Mouse (Mus musculus) cerebellum, adult 9-11 months (tissue): ENCODE data around the gene Dixdc1.

Source experiments
- DNase-seq: peaks from one replicate; pipeline ENCODE4 v3.0.0; 2022

The Dixdc1 gene

GRCm38 (mm10) chr9:50742744-50743143 lies 3.4 kb upstream of the Dixdc1 start:
- DNase-seq = no peak

GRCm38 (mm10) chr9:50742261-50742660 lies 2.9 kb upstream of the Dixdc1 start:
- no peak for DNase-seq

- DNase-seq = no peak
Measured at GRCm38 (mm10) chr9:50740867-50741784, 1.8 kb upstream of the Dixdc1 start.

DNA sequence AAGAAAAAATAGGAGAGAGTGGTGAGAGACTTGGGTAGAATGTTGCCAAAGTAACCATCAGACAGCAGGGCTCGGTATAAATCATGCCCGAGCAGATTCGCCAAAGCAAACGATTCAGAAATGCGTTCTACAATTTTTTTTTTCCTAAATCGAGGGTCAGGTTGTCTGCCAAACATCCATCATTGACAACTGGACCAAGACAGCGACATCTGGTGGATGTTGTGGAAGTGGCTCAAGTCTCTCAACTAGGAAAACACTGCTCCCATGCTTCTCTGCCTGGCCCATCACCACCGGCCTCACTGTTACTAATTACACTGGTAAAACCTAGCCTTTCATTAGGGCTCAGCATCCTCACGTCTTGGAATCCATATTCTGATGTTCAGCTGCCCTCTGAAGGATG lies 4.3 kb downstream of the Dixdc1 start:
- DNase-seq = peak; percentile 71

GRCm38 (mm10) chr9:50732560-50732959 lies 6.8 kb downstream of the Dixdc1 start:
- no peak for DNase-seq

DNA sequence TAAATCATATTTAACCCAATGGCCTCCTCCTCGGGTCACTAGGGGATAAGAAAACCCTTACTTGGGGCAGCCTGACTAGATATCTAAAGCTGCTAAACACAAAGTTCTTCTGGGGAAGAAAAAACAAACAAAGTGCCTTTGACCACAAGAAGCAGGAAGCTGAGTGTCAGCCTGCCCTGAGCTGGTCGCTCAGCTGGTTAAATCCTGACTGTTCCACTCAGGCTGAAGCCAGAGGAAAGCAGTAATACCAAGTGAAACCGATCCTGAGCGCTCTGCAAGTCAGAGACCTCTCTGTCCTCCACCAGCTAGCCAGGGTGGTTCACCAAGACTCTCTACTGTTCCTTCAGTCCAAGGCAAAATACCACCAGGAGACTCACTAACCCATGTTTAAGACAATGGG lies 9.7 kb downstream of the Dixdc1 start:
- no peak for DNase-seq

DNA sequence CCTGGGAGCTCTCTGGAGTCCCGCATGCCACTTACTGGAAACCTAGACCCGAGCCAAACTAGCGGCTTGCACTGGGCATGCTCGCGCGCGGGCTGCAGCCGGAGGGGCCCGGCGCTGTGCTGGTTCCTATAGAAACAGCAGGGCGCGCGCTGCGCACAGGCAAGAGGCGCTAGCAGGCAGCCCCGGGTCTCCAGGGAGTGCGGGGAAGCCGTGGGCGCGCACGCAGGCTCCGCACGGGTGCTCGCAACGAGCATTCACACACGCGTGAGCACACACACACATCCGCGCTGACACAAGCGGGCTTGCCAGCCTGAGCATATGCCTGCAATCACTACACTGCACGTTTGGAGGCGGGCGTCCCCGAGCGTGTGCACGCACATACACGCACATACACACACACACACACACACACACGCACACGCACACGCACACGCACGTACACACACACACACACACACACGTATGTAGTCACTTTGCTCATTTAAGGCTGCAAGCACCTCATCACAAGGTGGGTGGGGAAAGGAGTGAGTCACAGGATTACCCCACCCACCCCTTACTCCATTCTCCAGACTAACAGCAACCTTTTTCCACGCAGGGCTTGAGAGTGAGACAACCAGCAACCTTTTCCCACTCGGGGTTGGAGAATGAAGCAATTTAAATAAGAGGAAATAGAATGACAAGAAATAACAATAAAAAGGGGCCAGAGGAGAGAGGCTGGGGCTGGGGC lies 11.2 kb downstream of the Dixdc1 start:
- DNase-seq = peak; percentile 88

- peak; percentile 74 for DNase-seq
Measured at GRCm38 (mm10) chr9:50727171-50727924, 12.0 kb downstream of the Dixdc1 start.

DNA sequence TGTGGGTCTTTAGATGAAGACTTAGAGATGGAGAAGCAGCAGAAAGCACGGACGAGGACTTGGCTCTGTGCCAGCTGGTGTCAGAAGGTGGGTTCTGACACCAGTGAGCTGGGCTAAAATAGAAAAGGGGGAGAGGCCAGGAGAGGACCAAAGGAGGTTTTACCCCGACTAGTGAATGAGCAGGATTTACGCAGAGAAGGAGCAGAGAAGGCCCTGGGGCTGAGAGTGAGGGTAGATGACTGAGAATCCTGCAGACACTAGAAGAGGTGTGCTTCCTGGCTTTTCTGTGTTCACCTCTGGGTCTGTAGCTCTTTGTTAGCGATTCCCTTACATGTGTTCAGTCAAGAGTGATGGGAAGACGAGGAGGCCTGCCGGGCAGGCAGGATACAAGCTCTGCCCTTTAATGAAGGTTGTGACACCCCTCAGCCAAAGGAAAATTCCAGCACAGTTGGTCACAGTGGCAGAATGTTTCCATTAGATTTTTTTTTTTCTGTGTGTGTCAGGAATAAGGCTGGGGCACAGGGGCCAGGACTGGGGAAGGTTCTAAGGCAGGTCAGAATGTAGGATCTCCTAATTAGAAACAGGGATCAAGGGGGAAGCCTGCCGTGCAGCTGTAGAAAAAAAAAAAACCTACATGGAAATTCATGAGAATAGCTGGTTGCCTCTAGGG lies 13.3 kb downstream of the Dixdc1 start:
- peak; percentile 71 for DNase-seq

DNA sequence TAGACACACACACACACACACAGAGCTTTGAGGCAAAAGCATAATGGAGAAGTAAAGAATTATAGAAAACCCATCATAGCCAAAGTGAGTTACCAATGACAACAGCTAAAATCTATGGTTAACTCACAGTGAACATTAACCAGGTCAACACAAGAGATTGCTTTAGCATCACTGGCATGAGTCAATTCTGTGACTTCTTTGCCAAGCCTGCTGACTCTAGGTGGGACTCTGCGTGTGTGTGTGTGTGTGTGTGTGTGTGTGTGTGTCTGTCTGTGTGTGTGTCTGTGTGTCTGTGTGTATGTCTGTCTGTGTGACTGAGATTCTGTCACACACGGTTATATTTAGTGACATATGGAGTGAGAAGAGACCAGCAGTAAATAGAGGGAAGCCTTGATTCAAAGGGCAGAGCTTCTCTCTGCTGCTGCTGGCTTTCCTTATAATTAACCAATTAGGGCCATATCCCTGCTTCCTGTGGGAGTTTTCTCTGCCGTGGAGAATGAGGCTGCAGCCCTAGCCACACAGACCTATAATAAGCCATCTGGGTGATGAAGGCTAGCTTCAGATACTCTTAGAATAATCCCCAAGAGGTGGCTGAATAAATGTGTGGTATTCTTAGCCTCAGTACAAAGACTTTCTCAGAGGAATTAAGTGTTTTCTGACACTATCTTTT lies 14.5 kb downstream of the Dixdc1 start:
- no peak for DNase-seq

DNA sequence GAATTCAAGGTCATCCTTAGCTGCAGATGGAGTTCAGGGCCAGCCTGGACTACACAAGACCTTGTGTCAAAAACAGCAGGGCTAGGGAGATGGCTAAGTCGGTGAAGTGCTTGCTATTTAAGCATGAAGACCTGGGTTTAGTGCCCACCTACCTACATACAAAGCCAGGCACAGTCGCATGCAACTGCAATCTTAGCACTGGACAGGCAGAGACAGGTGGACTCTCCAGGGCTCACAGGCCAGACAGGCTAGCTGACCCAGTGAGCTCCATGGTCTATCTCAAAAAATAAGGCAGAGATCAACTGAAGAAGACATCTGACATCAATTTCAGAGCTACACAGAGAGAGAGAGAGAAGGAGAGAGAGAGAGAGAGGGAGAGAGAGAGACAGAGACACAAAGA lies 15.2 kb downstream of the Dixdc1 start:
- DNase-seq = no peak

GRCm38 (mm10) chr9:50723406-50723805 lies 15.9 kb downstream of the Dixdc1 start:
- peak; percentile 88 for DNase-seq

DNA sequence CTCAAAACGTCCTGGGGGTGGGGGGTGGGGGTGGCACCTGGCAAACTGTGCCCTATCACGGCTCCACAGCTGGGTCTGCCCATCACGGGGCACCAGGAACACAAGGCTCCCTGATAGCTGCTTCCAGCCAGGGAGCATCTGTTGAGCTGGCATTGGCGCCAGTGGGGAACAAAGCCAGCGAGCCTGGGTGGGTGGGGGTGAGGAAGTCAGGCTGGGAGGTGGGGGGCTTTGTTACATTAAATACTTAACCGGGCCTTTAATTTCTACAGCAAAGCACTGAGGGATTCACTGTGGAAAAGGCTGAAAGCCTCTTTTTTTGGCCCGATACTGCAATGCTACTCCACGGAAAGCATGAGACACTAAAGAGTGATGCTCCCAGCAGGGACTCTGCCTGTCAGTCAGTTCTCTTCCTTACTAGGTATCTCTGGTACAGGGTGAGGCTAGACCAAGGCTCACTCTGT lies 16.8 kb downstream of the Dixdc1 start:
- DNase-seq = peak; percentile 67

DNA sequence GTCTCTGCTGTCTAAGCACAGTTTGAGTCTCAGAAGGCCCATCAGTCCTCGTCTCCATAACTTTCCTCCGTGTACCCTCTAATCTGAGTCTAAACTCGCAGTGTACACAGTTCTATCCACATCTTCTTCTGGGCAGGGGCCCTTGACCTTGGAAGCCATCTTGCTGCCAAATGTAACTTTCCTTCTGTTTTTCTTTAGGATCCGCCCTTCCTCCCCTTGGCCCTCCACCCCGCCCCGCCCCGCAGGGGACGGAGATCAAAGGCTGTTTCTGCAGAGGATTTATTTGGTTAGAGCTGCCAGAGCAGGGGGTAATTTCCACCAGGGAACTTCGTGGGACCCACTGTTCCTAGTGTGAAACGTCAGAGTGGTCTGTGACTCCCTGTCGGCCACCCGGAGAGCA lies 18.3 kb downstream of the Dixdc1 start:
- DNase-seq = no peak

DNA sequence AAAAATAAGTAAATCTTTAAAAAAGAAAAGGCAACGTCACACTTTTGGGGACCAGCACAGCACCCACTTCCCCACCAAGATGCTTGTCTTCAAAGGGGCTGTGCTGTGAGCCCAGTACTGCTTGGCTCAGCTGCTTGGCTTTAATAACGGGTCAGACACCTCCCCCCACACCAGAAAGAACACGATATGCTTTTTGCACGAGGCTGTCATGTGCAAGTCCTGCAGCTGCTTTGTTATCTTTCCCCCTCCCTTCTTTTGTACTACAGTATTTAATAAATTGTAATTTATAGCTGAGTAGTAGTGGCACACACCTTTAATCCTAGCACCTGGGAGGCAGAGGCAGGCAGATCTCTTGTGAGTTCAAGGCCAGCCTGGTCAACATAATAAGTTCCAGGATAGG lies 20.4 kb downstream of the Dixdc1 start:
- DNase-seq = no peak

- no peak for DNase-seq
Measured at GRCm38 (mm10) chr9:50714188-50714587, 25.1 kb downstream of the Dixdc1 start.

GRCm38 (mm10) chr9:50711337-50711736 lies 28.0 kb downstream of the Dixdc1 start:
- no peak for DNase-seq

GRCm38 (mm10) chr9:50709108-50709507 lies 30.2 kb downstream of the Dixdc1 start:
- no peak for DNase-seq

DNA sequence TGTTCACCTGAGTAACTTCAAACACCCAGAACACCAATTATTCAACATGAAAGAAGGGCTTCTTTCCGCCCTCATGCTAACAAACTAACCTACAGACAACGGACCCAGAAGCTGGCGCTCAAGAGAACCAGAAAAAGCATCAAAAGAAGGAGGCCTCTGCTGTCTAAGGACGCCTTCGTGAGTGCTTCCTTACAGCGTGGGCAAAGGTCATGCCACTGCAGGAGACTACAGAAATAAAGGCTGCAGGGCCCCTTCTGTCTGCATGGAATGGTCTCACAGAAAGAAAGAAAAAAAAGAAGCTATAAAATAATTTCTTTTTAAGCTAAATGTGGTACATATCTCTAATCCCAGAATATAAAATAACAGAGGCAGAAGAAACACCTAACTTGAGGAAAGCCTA lies 34.4 kb downstream of the Dixdc1 start:
- DNase-seq = no peak

GRCm38 (mm10) chr9:50700921-50701691 lies 38.2 kb downstream of the Dixdc1 start:
- peak; percentile 79 for DNase-seq
